Mouse (Mus musculus) E14TG2a.4 (cell line): ENCODE measurements around the gene Snapin.

Experiments used
- CTCF ChIP-seq: conservative IDR thresholded peaks from 2 replicates; pipeline ENCODE4 v1.5.1; 2014; ENCODE audit warnings: low read length
- NANOG ChIP-seq: IDR thresholded peaks from 2 replicates; pipeline ENCODE4 v1.6.1; 2014; ENCODE audit warnings: borderline replicate concordance, low read length, mixed read lengths

- TF ChIP-seq CTCF, result no peak
- no peak for TF ChIP-seq NANOG
These were observed 47.1 kb upstream of the Snapin start for GRCm38 (mm10) chr3:90537905-90538296.
